Mouse (Mus musculus) left cerebral cortex, postnatal 25 days (tissue): ENCODE results near the gene BC030867. TPM values are rescaled to one million over a fixed set of nuclear protein-coding genes. Genes with fewer than 3 reads are reported as not detected.

Experiments used
- DNase-seq, 2 experiments: peaks; one replicate each; pipeline ENCODE4 v3.0.0; 2022; ENCODE audit warnings: low spot score in 2 of 2, mixed read lengths in 1 of 2
- intact Hi-C: fragments of 180-260 bp; cut with DNase I; formaldehyde crosslinking; loops from one replicate; pipeline ENCODE4 v1.15.1; 2025
- total RNA-seq, 2 experiments: library from RNA; stranded (reverse); gene quantifications; 2 replicates each; pipeline ENCODE4 v1.2.3; 2021

The BC030867 gene
- total RNA-seq, result 1 to 10 TPM in 1 of 2 experiments, under 1 TPM in 1; 0.94 to 1.1 TPM

GRCm38 (mm10) chr11:102248630-102249230 is at the start of gene BC030867:
Gene BC030867 (plus strand): TSS chr11:102248882.
- DNase-seq, result peak; percentile 90 to 94
- intact Hi-C loops, result loop anchor here (5.0 kb wide), 1 partner anchor 61 kb away; the partner anchor contains the start of genes G6pc3 and Lsm12

GRCm38 (mm10) chr11:102199856-102200255 is 48.8 kb upstream of the BC030867 start:
- intact Hi-C loops, result loop anchor here (2.0 kb wide), 1 partner anchor 19 kb away; no protein-coding TSS in a partner anchor

GRCm38 (mm10) chr11:102201408-102201821 is 47.3 kb upstream of the BC030867 start:
- peak; percentile 58 to 91 for DNase-seq

More at GRCm38 (mm10) chr11:102199856-102200255, 48.8 kb upstream of the BC030867 start:
- no peak for DNase-seq

GRCm38 (mm10) chr11:102206481-102206880 is 42.2 kb upstream of the BC030867 start:
- intact Hi-C loops, result no loop called here
- no peak for DNase-seq

More at GRCm38 (mm10) chr11:102201408-102201821, 47.3 kb upstream of the BC030867 start:
- intact Hi-C loops, result loop anchor here (1.0 to 2.0 kb wide), 3 partner anchors 17 to 43 kb away; no protein-coding TSS in a partner anchor

GRCm38 (mm10) chr11:102207825-102208777 is 40.6 kb upstream of the BC030867 start:
- peak in 1 of 2 experiments; percentile 57 for DNase-seq

GRCm38 (mm10) chr11:102208846-102209245 is 39.8 kb upstream of the BC030867 start:
- intact Hi-C loops, result no loop called here
- no peak for DNase-seq

More at GRCm38 (mm10) chr11:102207825-102208777, 40.6 kb upstream of the BC030867 start:
- intact Hi-C loops, result no loop called here

- DNase-seq, result no peak
- intact Hi-C loops, result no loop called here
These were observed 38.9 kb upstream of the BC030867 start for GRCm38 (mm10) chr11:102209742-102210141.

- DNase-seq, result no peak
- intact Hi-C loops, result no loop called here
These were observed 38.5 kb upstream of the BC030867 start for GRCm38 (mm10) chr11:102210185-102210584.

GRCm38 (mm10) chr11:102211011-102211410 is 37.7 kb upstream of the BC030867 start:
- DNase-seq, result no peak
- intact Hi-C loops, result no loop called here

GRCm38 (mm10) chr11:102211936-102212341 is 36.7 kb upstream of the BC030867 start:
- intact Hi-C loops, result no loop called here
- no peak for DNase-seq

GRCm38 (mm10) chr11:102214430-102215156 is 34.1 kb upstream of the BC030867 start:
- DNase-seq, result no peak
- intact Hi-C loops, result no loop called here

GRCm38 (mm10) chr11:102215511-102215910 is 33.2 kb upstream of the BC030867 start:
- intact Hi-C loops, result no loop called here
- no peak for DNase-seq

GRCm38 (mm10) chr11:102216056-102216885 is 32.4 kb upstream of the BC030867 start:
- intact Hi-C loops, result no loop called here
- DNase-seq, result peak in 1 of 2 experiments; percentile 86

GRCm38 (mm10) chr11:102216886-102217240 is 31.8 kb upstream of the BC030867 start:
- DNase-seq, result no peak
- intact Hi-C loops, result loop anchor here (1.0 kb wide), 1 partner anchor 28 kb away; the partner anchor contains the start of gene G6pc3

GRCm38 (mm10) chr11:102217396-102217795 is 31.3 kb upstream of the BC030867 start:
- DNase-seq, result no peak
- intact Hi-C loops, result loop anchor here (1.0 kb wide), 1 partner anchor 28 kb away; the partner anchor contains the start of gene G6pc3

- intact Hi-C loops, result loop anchor here (1.0 to 2.0 kb wide), 4 partner anchors 12 to 29 kb away; partner anchors contain the start of genes G6pc3 and Hdac5
- DNase-seq, result no peak
These were observed 30.7 kb upstream of the BC030867 start for GRCm38 (mm10) chr11:102217876-102218430.

- DNase-seq, result peak; percentile 94 to 98
- intact Hi-C loops, result loop anchor here (1.0 to 2.0 kb wide), 3 partner anchors 12 to 26 kb away; partner anchors contain the start of gene Hdac5
These were observed 29.9 kb upstream of the BC030867 start for GRCm38 (mm10) chr11:102218783-102219182.
